Mouse (Mus musculus) C2C12 (cell line): ENCODE results near the gene Gtf3c4. TPM values are rescaled to one million over a fixed set of nuclear protein-coding genes. Genes with fewer than 3 reads are reported as not detected.

Source experiments
- H3K27me3 ChIP-seq: one replicate; pipeline ENCODE4 v1.6.1; 2011; ENCODE audit not compliant: control insufficient read depth, insufficient read depth, insufficient read length
- H3K36me3 ChIP-seq: one replicate; pipeline ENCODE4 v1.6.1; 2011; ENCODE audit not compliant: control insufficient read depth, insufficient read depth
- H3K4me3 ChIP-seq: one replicate; pipeline ENCODE4 v1.5.1; 2011; ENCODE audit warnings: mild to moderate bottlenecking, control low read depth; ENCODE audit not compliant: poor library complexity, insufficient read depth, severe bottlenecking
- H3K79me2 ChIP-seq: one replicate; pipeline ENCODE4 v1.6.1; 2011; ENCODE audit not compliant: control insufficient read depth, insufficient read depth
- H3K79me3 ChIP-seq: one replicate; pipeline ENCODE4 v1.6.1; 2011; ENCODE audit warnings: low read depth, control low read depth
- H3ac ChIP-seq: one replicate; pipeline ENCODE3; 2011; ENCODE audit warnings: low read depth; ENCODE audit not compliant: control insufficient read depth, insufficient read length
- CEBPB ChIP-seq: IDR thresholded peaks from one replicate; pipeline ENCODE4 v1.6.1; 2011; ENCODE audit warnings: low read depth, mild to moderate bottlenecking, control low read depth, moderate library complexity
- CTCF ChIP-seq: IDR thresholded peaks from one replicate; pipeline ENCODE4 v1.5.1; 2011; ENCODE audit not compliant: control insufficient read depth, insufficient read depth, insufficient read length
- FOSL1 ChIP-seq: IDR thresholded peaks from one replicate; pipeline ENCODE4 v1.8.0; 2011; ENCODE audit warnings: mild to moderate bottlenecking, low read length; ENCODE audit not compliant: poor library complexity, insufficient read depth, severe bottlenecking
- MAX ChIP-seq: IDR thresholded peaks from one replicate; pipeline ENCODE4 v1.6.1; 2011; ENCODE audit warnings: mild to moderate bottlenecking, control low read depth
- MYOD1 ChIP-seq: IDR thresholded peaks from one replicate; pipeline ENCODE4 v1.6.1; 2011; ENCODE audit warnings: low read depth; ENCODE audit not compliant: control insufficient read depth, insufficient read length
- MYOG ChIP-seq: IDR thresholded peaks from one replicate; pipeline ENCODE4 v1.6.1; 2011; ENCODE audit not compliant: control insufficient read depth, insufficient read length; ENCODE audit errors: extremely low read depth
- USF1 ChIP-seq: IDR thresholded peaks from one replicate; pipeline ENCODE4 v1.6.1; 2011; ENCODE audit warnings: low read depth, mild to moderate bottlenecking, control low read depth, moderate library complexity
- polyA plus RNA-seq: library from polyadenylated mRNA; unstranded; fragments of >200 nt; fragmentation: generic; extraction: Trizol; gene quantifications from one replicate; pipeline ENCODE4 v1.2.1, GENCODE M21; 2012; ENCODE audit warnings: missing spikeins

Gene Gtf3c4
- polyA plus RNA-seq, 1 experiment = 20.5 TPM

DNA sequence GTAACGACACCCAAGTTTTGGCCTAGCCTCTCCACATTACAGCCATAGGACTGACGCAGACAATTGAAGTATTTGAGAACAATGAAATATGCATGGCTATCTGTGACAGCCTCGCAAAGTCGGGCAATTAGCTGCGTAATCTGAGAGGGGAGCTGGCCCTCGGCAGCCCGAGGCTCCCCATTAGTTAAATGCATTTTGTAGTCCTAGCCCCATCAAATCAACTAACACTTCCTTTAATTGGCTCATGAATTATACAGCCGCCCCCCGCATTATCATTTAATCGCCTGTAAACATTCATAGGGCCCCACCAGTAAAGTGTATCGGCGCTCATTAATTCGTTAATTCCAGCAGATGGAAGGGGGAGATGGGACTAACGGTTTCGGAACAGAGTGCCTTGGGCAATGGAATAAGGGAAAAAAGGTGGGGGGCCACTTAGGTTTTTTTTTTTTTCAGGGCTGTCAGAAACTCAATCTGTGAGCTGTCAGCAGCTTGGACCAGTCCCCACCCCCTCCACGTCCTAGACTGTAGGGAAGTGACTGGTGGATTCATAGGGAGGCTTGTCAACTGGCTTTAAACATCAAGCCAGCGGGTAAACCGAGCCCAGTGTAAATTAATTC is 42.6 kb downstream of the Gtf3c4 start:
- Histone ChIP-seq H3K79me2 (no peaks in the 10 kb centered on the region), H3K79me3 (no peaks in the 10 kb centered on the region), H3K4me3 (no peak overlapping the region), H3K36me3 (no peaks in the 10 kb centered on the region), H3K27me3 (peaks cover 45% of the 10 kb centered on the region), H3ac (no peak overlapping the region)
- TF ChIP-seq MYOG (no peak), MYOD1 (no peak), CTCF (no peak), FOSL1 (no peak), MAX (no peak)

DNA sequence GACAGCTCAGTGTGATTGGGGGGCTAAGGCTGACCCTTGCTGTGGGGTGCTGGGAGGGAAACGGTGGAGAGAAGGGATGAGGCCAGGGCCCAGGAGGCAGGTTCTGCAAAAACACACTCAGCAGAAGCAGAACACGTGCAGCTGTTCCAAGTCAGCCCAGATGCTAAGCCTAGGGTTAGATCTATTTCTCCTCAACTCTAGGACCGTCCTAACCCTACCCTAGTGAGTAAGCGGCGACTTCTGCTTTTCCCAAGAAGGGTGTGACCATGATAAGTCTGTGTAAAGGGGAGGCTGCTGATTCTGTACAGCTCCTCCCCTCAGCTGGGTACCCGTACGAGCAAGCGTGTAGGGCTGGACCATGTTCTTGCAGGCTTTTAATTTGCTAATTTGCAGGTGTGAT is 43.9 kb downstream of the Gtf3c4 start:
- Histone ChIP-seq H3K36me3 (no peaks in the 10 kb centered on the region), H3K27me3 (peaks cover 38% of the 10 kb centered on the region), H3K79me3 (no peaks in the 10 kb centered on the region), H3ac (no peak overlapping the region), H3K4me3 (no peak overlapping the region), H3K79me2 (no peaks in the 10 kb centered on the region)
- TF ChIP-seq CTCF (no peak), USF1 (no peak), CEBPB (no peak), MYOG (no peak), MAX (no peak), MYOD1 (no peak), FOSL1 (no peak)

GRCm38 (mm10) chr2:28794623-28795022 is 45.5 kb downstream of the Gtf3c4 start:
- Histone ChIP-seq H3K27me3 (peaks cover 29% of the 10 kb centered on the region), H3K79me3 (no peaks in the 10 kb centered on the region), H3ac (no peak overlapping the region), H3K4me3 (no peak overlapping the region), H3K79me2 (no peaks in the 10 kb centered on the region), H3K36me3 (no peaks in the 10 kb centered on the region)
- no peak for TF ChIP-seq MYOD1
- TF ChIP-seq CTCF = no peak
- no peak for TF ChIP-seq MYOG
- TF ChIP-seq MAX = no peak
- TF ChIP-seq FOSL1 = no peak
- TF ChIP-seq CEBPB = no peak
- no peak for TF ChIP-seq USF1

DNA sequence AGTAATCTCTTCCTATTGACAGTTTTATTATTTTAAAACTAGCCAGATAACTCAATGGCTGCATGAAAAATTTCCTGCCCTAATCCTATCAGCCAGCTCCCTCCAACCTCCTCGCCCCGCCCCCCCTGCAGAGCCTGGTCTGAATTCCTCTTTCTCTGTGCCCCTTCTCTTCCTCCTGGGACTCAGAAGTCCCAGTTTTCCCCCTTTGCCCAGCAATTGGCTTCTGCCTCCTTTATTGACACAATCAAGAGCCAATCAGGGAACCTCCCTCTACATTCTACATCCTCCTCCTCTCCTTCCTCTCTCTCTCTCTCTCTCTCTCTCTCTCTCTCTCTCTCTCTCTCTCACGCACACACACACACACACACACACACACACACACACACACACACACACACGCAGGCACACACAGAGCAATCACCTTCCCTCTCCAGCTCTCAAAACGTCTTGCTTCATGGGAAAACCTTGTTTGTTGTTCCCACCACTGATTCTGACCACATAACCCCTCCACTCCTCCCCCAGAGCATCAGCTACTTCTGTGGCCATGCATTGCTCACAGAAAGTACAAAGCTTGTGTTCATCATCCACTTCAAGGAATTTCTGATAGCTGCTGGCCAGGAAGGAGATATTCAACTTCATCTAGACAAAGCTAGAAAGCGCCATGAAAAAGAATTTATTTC is 47.1 kb downstream of the Gtf3c4 start:
- TF ChIP-seq MYOG = no peak
- TF ChIP-seq MAX = no peak
- no peak for TF ChIP-seq CTCF
- no peak for TF ChIP-seq FOSL1
- TF ChIP-seq USF1 = no peak
- TF ChIP-seq MYOD1 = no peak
- TF ChIP-seq CEBPB = no peak
- H3K4me3 ChIP-seq = no peak overlapping the region
- H3K79me3 ChIP-seq = no peaks in the 10 kb centered on the region

GRCm38 (mm10) chr2:28787067-28787619 is 53.0 kb downstream of the Gtf3c4 start:
- TF ChIP-seq MYOD1 = no peak
- no peak for TF ChIP-seq USF1
- no peak for TF ChIP-seq MAX
- no peak for TF ChIP-seq CTCF
- no peak for TF ChIP-seq CEBPB
- TF ChIP-seq FOSL1 = no peak
- TF ChIP-seq MYOG = no peak
- Histone ChIP-seq H3K36me3 (no peaks in the 10 kb centered on the region), H3K79me2 (no peaks in the 10 kb centered on the region), H3K4me3 (no peak overlapping the region), H3ac (no peak overlapping the region), H3K79me3 (no peaks in the 10 kb centered on the region), H3K27me3 (peaks cover 73% of the 10 kb centered on the region)

More for the DNA sequence above, 47.1 kb downstream of the Gtf3c4 start:
- Histone ChIP-seq H3K79me2 (no peaks in the 10 kb centered on the region), H3K27me3 (peaks cover 36% of the 10 kb centered on the region), H3K36me3 (no peaks in the 10 kb centered on the region), H3ac (no peak overlapping the region)

- no peak overlapping the region for H3K4me3 ChIP-seq
- TF ChIP-seq CTCF (no peak), FOSL1 (no peak), USF1 (no peak), MYOG (no peak)
Measured at GRCm38 (mm10) chr2:28786355-28787066, 53.6 kb downstream of the Gtf3c4 start.

More at GRCm38 (mm10) chr2:28786355-28787066, 53.6 kb downstream of the Gtf3c4 start:
- peaks cover 73% of the 10 kb centered on the region for H3K27me3 ChIP-seq
- no peaks in the 10 kb centered on the region for H3K79me3 ChIP-seq
- H3K79me2 ChIP-seq = no peaks in the 10 kb centered on the region
- H3ac ChIP-seq = no peak overlapping the region
- H3K36me3 ChIP-seq = no peaks in the 10 kb centered on the region
